Mouse (Mus musculus) regulatory T cell (primary cell): ENCODE results near the gene Foxj3.

ENCODE experiments used
- in situ Hi-C: fragments of 300-600 bp; cut with MboI, MseI; formaldehyde crosslinking; loops from one replicate; pipeline ENCODE4 v1.15.1; 2025; ENCODE audit warnings: high pct_unique_total_duplicates

Gene Foxj3

DNA sequence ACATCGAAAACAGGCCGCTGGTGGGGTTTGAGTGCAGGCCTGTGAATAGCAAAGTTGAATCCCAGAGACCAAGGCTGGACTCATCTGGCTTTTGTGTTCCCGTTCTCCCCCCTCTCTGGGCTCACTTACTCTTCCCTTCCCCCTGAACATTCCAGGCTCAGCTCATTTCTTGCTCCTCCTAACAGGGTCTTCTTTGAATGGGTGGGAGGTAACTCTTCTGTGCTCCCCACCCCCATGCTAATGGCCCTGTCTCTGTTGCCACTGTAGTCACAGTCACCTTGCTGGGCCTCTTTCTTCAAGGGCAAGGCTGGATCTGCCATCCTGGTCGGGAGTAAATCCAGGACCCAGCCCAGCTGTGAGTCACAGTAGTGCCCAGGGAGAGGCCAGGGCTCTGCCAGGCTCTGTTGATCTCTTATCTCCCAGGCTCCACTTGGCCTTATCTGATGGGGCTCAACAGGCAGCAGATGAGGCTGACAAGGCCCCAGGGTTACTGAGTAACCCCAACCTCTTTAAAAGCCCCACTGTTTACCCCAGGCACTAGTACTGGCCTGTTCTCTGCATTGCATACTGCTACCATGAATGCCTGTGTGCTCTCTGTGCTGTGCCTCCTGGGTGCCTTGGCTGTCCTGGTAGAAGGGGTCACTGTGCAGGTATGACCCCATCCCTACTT lies 100.5 kb downstream of the Foxj3 start, which contains the start of gene Guca2a:
TSS of gene Guca2a (plus strand) at position 529 of the 670 bp plus-strand sequence.
- in situ Hi-C loops = no loop called here

DNA sequence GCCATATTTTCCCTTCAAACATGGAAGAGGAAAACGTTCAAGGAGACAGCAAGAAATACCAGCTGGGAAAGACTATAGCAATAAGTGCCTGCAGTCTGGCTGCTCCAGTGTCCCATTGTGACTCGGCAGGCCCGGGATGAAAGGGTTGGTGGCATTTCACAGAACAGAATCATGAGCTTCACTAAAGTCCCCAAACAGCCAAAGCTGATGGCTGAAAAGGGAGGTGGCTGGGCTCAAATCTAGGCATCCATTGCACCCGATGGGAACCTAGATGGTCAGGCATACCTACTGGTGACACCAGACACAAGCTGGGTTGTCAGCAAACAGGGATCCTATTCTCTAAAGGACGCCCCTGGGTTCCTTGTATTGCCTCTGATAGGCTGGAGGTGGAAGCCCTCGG lies 101.1 kb downstream of the Foxj3 start:
- in situ Hi-C loops = no loop called here

DNA sequence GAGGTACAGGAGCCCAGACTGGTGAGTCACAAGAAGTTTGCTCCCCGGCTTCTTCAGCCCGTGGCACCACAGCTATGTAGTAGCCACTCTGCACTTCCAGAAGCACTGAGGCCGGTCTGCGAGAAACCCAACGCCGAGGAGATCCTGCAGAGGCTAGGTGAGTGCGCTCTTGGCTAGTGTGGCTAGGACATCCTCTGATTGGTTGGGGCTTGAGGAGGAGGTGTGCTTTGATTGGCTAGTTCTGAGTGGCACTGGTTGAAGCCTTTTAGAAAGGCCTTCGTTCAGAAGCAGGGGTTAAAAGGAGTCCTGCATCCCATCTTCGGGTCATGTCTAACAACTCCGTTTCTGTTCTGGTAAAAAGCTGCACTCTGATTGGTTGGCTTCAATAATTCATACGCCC lies 101.9 kb downstream of the Foxj3 start:
- in situ Hi-C loops = no loop called here

DNA sequence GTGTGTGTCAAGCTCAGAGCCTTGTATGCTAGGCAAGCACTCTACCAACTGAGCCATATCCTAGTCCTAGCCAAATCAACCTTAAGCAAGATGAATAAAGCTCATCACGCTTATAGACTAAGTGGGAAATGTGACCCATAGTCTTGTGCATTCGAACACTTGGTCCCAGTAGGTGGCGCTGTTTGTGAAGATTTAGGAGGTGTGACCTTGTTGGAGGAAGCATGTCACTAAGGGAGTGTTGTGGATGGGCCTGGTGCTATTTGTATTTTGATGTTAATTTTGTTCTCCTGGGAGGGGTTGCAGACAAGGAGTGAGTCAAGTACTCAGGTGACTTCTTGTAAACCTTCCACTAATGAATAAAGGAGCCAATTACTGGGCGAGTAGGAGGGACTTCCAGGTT lies 105.9 kb downstream of the Foxj3 start:
- in situ Hi-C loops = no loop called here

DNA sequence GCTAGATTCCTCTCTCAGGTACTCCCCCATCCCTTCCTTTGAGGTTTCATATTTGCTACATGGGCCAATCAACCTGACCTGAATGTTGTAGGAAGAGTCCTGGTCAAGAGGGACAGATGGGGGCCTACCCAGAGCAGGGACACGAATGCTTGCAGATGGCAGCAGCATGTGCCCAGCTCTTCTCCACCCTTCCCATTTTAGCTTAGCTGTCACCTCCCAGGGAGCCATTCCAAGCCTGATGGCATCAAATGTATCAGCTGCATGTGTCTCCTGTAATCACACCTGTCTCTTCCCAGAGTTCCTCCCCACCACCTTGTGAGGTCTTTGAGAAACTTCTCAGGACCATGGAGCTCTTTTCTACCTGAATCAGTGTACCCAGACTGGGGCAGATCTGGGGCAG lies 120.2 kb downstream of the Foxj3 start:
- in situ Hi-C loops = no loop called here

DNA sequence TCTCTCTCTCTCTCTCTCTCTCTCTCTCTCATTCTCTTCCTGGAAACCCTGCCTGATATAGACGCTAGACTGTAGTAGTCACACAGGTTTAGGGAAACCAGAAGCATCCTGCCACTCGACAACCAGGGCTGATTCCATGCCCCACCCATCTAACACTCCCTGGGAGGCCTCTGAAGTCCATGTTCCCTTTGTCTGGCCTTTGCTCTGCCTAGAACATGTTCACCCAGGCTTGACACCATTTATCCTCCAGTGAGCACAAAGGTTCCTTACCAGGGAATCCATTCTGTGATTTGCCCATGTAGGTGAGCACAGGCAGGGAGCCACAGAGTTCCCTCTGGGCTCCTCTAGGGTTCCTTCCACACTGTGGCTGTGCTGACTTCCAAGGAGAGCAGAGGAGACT lies 121.4 kb downstream of the Foxj3 start:
- in situ Hi-C loops = no loop called here

DNA sequence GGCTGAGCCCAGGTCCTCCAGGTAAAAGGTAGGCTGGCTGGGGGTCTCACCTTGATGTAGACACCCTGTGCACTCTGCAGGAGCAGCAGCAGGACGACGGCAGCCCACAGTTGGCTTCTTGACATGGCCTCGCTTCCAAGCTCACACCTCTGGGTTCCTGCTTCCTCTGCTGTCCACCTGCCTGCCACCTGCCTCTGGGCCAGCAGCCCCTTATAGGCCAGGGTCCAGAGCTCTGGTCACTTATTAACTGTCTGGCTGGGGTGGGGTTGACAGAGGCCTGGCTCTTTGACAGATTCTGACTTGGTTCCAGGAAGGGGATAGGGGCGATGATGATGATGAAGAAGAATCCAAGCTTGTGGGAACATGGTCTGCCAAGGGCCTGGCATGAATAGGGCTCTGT lies 121.9 kb downstream of the Foxj3 start, which contains the start of gene Guca2b:
TSS of gene Guca2b (minus strand) at position 224 of the 400 bp plus-strand sequence.
- in situ Hi-C loops = no loop called here

DNA sequence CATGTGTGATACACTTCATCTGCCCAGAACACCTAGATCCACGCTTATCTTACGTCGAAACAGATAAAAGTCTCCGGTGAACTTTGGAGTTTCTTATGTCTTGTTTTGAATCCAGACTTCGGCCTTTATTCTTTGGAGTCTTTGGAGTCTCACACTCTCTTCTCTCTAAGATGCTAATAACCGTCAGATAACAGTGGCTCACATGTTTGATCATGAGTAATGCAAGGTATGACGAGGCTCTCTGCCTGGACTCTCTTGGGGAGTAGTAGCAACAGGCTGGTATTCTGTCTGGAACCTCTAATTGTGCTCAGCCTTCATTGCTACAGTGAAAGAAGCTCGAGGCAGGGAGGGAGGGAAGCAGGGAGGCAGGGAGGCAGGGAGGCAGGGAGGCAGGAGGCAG lies 123.2 kb downstream of the Foxj3 start:
- in situ Hi-C loops = no loop called here

DNA sequence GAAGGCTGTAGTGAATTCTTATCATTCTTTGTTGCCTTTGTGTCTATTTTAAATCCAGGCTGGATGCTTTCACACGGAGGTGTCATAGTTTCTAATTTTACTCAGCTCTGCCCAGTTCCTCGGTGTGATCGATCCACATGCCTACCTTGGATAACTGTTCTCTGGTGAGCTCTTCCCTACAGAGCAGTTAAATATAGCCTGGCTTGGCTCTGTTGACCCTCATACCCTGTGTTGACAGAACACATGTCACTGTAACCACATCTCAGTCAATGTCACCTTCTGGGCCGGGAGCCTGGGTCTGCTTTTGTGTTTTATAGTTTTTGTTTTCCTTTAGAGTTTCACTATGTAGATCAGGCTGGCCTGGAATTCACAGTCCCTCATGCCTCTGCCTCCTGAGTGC lies 125.3 kb downstream of the Foxj3 start:
- in situ Hi-C loops = no loop called here

DNA sequence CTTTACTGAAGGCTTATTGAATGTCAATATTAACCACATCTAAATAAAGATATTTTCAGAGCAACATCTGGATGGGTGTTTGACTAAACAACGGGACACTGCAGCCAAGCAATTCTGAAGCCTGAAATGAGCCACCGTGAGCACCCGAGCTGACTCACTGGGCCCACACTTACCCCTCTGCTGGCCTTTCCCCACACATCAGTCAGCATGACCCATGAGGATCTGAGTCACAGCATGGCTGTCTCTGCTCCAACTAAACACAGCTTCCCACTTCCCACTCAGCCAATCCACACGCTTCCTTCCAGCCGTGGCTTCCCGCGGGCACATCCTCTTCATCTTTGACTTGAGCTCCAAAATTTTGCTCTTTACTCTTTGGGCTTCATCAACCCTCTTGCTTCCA lies 126.2 kb downstream of the Foxj3 start:
- in situ Hi-C loops = no loop called here

DNA sequence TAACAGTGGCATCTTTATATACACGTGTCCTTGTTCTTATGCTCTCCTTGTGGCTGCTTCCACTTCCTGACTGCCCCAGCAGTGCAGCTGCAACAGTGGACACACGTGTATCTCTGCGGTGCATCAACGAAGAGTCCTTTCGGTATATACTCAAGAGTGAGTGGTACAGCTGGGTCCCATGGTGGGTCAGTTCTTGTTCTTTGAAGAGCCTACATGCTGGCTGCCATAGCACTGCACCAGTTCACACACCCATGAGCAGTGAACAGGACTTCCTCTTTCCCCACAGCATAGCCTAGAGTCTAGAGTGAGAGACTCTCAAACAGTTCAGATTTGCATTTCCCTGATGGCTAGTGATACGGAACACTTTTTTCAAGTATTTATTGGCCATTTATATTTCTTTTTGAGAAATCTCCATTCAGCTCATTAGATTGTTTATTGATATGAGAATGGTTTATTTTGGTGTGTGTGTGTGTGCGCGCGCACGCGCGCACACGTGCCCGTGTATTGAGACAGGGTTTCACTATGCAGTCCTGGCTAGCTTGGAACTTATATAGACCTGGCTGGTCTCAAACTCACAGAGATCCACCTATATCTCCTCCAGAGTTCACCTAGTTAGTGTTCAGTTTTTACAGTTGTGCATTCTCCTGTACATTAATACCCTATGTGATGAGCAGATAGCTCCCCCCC lies 126.7 kb downstream of the Foxj3 start:
- in situ Hi-C loops = no loop called here

DNA sequence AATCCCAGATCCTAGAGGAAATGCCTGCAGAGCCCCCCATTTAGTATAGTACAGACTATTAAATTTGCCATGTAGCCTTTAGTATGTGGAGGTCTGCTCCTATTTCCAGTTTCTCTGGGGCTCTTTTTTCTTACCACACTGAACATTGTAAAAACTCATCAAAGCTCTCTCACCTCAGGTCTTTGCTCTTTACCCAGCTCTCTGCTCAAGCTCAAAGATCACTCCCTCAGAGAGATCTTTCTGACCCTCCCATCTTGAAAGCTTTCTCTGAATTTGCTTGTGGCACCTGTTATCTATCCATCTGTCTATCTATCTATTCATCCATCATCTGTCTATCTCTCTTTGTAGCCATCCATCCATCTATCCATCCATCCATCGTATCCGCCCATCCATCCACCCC lies 128.4 kb downstream of the Foxj3 start:
- in situ Hi-C loops = no loop called here

DNA sequence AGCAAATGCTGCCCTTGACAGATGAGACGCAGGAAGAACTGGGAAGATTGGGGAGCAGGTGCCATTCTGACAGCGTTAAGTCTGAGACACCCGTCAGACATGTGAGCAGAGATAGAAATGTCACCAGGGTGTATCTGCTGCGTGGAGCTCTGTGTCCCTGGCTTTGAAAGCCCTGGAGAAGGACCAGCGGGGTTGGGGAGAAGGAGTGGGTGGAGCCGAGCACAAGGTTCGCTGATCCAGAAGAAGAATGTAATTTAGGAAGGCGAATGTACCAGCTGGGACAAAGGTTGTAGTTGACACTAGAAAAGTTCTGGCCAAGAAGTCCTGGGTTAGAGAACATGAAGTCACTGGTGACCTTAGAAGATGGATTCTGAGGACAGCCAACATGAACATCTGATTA lies 129.3 kb downstream of the Foxj3 start:
- in situ Hi-C loops = no loop called here

DNA sequence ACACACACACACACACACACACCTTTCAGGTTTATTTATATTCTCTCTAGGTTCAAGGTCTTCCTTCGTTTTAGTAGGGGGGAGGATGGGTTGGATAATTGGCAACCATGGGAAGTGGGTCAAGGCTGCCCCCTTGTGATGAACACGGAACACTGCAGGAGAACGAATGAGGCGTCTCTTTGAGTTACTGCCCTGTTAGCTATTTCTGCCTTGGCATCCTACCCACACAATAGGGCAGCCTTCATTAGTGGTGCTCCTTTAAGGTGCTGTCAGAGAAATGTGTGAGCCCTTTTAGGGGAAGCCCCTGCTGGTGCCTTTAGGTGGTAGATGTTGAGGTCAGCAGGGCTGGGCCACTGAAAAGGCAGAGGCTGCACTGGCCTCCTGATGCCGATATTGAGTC lies 130.7 kb downstream of the Foxj3 start:
- in situ Hi-C loops = no loop called here

DNA sequence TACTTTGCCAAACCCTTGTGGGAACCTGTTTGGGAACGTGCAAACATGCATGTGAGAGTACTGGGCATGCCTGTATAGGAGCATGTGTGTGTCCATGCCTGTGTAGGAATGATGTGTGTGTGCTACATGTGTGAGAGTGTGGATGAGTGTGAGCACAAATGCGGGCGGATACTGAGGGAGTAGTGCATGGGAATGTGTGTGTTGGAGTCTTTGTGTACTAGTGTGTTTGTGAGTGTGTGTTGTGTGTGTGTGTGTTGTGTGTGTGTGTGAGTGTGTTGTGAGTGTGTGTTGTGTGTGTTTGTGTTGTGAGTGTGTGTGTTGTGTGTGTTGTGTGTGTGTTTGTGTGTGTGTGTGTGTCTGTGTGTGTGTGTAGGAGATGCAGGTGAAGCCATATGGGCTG lies 131.4 kb downstream of the Foxj3 start:
- in situ Hi-C loops = no loop called here

DNA sequence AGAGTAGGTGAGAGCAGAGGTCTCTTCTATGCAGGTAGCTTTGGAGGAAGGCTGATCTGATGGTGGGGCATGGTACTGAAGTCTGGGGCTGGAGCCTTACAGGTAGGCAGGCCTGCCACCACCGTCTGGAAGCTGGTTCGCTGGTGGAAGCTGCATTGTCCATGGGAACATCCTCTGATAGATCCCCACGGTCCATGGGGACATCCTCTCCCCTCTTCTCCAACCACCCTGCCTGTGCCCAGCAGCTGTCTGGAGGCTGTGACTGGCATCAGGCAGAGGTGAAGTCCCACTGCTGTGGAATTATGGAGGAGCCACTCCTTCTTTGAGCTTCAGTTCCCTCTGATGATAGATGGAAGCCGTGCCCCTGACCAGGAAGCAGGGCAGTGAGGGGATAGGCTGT lies 131.8 kb downstream of the Foxj3 start:
- in situ Hi-C loops = no loop called here

DNA sequence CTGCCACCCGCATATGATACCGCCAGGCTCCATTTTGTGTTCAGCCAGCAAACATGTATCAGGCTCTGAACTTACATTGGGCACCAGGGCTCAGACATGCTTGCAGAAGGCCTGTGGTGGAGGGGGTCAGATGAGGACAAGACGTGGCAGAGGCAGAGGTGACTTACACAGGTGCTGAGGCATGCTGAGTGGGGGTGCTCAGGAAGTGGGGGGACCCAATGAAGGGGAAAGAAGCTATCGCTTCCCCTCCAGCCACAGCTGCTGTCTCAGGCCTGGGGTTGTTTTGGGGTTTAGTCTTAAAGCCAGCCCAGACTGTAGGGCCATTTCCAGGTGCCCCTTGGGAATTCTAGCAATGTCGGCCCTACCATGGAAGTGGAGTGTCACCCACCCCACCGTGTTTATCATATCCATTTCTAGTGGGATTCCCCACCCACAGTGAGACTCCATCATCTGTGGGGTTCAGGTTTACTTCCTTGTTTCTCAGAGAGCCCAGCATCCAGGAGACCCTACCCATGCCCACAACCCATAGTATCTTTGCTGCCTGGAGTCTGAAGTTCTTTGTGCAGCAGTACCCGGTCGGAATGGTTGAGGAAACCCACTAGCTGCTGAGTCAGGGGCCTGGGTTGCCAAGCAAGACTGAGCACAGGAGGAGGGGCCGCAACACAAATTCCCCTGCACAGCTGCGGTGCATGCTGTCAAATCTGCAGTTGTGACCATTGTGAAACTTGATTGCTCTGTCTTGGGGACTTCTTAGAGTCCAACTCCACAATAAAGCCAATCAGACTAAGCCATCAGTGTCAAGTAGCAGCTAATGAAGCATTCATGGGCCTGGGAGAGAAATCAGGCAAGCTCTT lies 132.8 kb downstream of the Foxj3 start:
- in situ Hi-C loops = no loop called here

DNA sequence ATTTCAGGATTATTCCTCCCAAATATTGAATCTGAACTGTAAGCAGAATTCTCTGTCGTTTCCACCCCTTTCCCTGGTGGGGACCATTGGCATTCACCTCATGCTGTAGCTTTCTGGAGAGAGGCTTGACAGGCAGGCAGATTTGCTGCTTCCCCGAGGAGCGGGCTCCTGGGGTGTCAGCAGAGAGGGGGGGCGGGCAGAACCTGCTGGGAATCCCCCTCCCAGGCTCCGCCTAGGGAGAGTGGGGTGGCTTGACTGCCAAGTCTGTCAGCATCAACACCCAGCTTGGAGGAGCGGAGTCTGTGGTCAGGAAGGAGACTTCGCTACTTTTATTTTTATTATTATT lies 133.4 kb downstream of the Foxj3 start:
- in situ Hi-C loops = no loop called here

DNA sequence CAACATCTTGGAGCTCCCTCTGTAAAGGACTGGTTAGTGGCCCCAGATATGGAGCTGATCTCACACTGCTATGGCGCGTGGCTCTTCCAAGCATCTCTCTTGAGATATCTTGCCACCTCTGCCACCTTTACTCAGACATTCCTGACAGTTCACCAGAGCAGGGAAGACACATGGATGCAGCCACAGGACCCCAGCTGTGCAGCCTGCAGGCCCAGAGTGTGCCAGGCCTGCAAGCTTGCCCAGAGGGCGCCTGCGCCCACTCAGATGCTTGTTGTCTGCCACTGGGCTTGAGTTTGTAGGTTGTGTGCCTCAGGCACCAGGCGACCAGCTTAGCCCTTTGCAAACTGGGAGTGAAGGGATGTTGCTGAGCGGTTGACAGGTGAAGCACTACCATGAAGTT lies 133.9 kb downstream of the Foxj3 start:
- in situ Hi-C loops = no loop called here

DNA sequence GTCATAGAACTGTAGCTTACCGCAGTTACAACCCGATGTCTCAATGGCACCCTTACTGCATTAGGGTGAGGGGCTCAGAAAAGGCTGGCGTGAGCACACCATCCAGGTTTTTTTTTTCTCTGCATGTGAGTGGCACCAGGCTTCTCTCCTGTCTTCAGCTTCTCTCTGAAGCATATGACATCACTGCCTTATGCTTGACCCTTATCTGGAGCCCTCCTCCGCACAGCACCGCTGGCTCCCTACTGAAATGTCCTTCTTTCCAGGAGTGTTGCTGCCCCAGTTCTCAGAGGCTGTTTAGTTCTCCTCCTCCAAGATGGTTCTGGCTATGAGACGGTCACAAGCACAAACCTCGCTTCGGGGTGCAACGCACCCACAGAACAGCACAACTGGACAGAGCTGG lies 134.4 kb downstream of the Foxj3 start:
- in situ Hi-C loops = no loop called here

DNA sequence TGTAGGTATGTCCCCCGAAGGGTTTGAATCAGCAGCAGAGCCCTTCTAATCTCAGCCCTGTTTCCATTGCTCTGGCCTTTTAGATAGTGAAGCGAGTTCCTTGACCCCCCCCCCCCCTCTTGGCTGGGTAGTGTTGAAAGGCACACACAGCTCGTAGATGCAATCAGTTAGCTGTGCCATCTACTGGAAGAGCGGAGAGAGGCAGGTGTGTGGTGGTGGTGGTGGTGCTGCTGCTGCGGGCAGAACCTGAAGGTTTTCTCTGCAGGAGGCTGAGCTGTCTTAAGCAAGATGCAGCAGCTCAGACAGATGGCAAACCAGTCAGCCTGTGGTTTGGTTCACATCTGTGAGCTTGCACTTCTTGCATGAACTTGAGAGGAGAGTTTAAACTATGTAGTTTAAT lies 135.9 kb downstream of the Foxj3 start:
- in situ Hi-C loops = no loop called here
